Mouse (Mus musculus) forebrain, embryonic 13.5 days (tissue): Measurements from ENCODE around the gene Lyrm9. TPM values are rescaled to one million over a fixed set of nuclear protein-coding genes. Genes with fewer than 3 reads are reported as not detected.
"Not testable (repeated sequence)": the region's sequence is repeated elsewhere in the genome, so short reads cannot be mapped to it uniquely, and the experiment has no call there.

Experiments used
- ATAC-seq: fragments of 200-750 bp; cut with Nextera tagmentation; 2 replicates; pipeline ENCODE4 v1.8.0; 2017
- H3K27ac ChIP-seq: fragments of 300-500 bp; sonication (generic); 2 replicates; pipeline ENCODE4 v1.5.1; 2015; ENCODE audit warnings: inconsistent platforms, mild to moderate bottlenecking, moderate library complexity
- H3K27me3 ChIP-seq: fragments of 300-500 bp; sonication (generic); 2 replicates; pipeline ENCODE4 v1.6.1; 2015; ENCODE audit warnings: mild to moderate bottlenecking, inconsistent platforms
- H3K36me3 ChIP-seq: fragments of 300-500 bp; sonication (generic); 2 replicates; pipeline ENCODE4 v1.6.1; 2015; ENCODE audit warnings: mild to moderate bottlenecking, inconsistent platforms; ENCODE audit not compliant: poor library complexity, severe bottlenecking
- H3K4me1 ChIP-seq: fragments of 300-500 bp; sonication (generic); 2 replicates; pipeline ENCODE4 v1.6.1; 2015; ENCODE audit warnings: inconsistent platforms
- H3K4me2 ChIP-seq: fragments of 300-500 bp; sonication (generic); 2 replicates; pipeline ENCODE4 v1.6.1; 2015; ENCODE audit warnings: inconsistent platforms, mild to moderate bottlenecking, moderate library complexity
- H3K4me3 ChIP-seq: fragments of 300-500 bp; sonication (generic); 2 replicates; pipeline ENCODE4 v1.5.1; 2015; ENCODE audit warnings: mild to moderate bottlenecking, inconsistent platforms
- H3K9ac ChIP-seq: fragments of 300-500 bp; sonication (generic); 2 replicates; pipeline ENCODE4 v1.6.1; 2015; ENCODE audit warnings: mild to moderate bottlenecking, inconsistent platforms
- H3K9me3 ChIP-seq: fragments of 300-500 bp; sonication (generic); replicated peaks from 2 replicates; pipeline ENCODE4 v1.6.1; 2016; ENCODE audit warnings: inconsistent platforms
- WGBS: fragments of 180-500 bp; shearing (Covaris S2); methylation state at CpG from one replicate; pipeline ENCODE4 v1.1.7; 2015; 5-methylcytosine and 5-hydroxymethylcytosine counted together
- polyA plus RNA-seq: library from polyadenylated mRNA; unstranded; fragments of >200 nt; fragmentation: Nextera tagmentation; extraction: Ambion mirVana; gene quantifications from 2 replicates; pipeline ENCODE4 v1.2.1, GENCODE M21; 2015

Gene Lyrm9
- polyA plus RNA-seq, 1 experiment from 2014 or later: 25.2 TPM

GRCm38 (mm10) chr11:78863898-78864297 lies 37.5 kb downstream of the Lyrm9 start:
- Histone ChIP-seq H3K4me3 (no peak overlapping the region), H3K4me2 (no peak overlapping the region), H3K36me3 (no peaks in the 10 kb centered on the region), H3K9ac (no peak overlapping the region), H3K4me1 (no peaks in the 10 kb centered on the region), H3K27me3 (no peaks in the 10 kb centered on the region), H3K27ac (no peak overlapping the region), H3K9me3 (no peaks in the 10 kb centered on the region)
- 97% methylated on average over 4 of the region's 4 CpGs for WGBS
- ATAC-seq: no peak

- no peaks in the 10 kb centered on the region for H3K4me1 ChIP-seq
- no peak overlapping the region for H3K4me2 ChIP-seq
- no peak overlapping the region for H3K4me3 ChIP-seq
- H3K36me3 ChIP-seq: no peaks in the 10 kb centered on the region
- 81% methylated on average over 5 of the region's 5 CpGs for WGBS
- ATAC-seq: no peak
- H3K9me3 ChIP-seq: no peaks in the 10 kb centered on the region
- no peaks in the 10 kb centered on the region for H3K27me3 ChIP-seq
- H3K9ac ChIP-seq: no peak overlapping the region
- no peak overlapping the region for H3K27ac ChIP-seq
Observed at GRCm38 (mm10) chr11:78864567-78865278, 38.3 kb downstream of the Lyrm9 start.

GRCm38 (mm10) chr11:78865314-78865713 lies 38.9 kb downstream of the Lyrm9 start:
- Histone ChIP-seq H3K4me1 (no peaks in the 10 kb centered on the region), H3K9me3 (no peaks in the 10 kb centered on the region), H3K27me3 (no peaks in the 10 kb centered on the region), H3K9ac (no peak overlapping the region), H3K36me3 (no peaks in the 10 kb centered on the region), H3K4me2 (no peak overlapping the region), H3K4me3 (no peak overlapping the region), H3K27ac (no peak overlapping the region)
- no peak for ATAC-seq
- WGBS: 85% methylated on average over 2 of the region's 2 CpGs

GRCm38 (mm10) chr11:78866486-78866885 lies 40.1 kb downstream of the Lyrm9 start:
- no peak for ATAC-seq
- H3K4me1 ChIP-seq: no peaks in the 10 kb centered on the region
- H3K27me3 ChIP-seq: no peaks in the 10 kb centered on the region
- 81% methylated on average over 3 of the region's 3 CpGs for WGBS
- H3K9ac ChIP-seq: no peak overlapping the region
- H3K36me3 ChIP-seq: no peaks in the 10 kb centered on the region
- no peak overlapping the region for H3K4me3 ChIP-seq
- H3K4me2 ChIP-seq: no peak overlapping the region
- H3K27ac ChIP-seq: no peak overlapping the region
- no peaks in the 10 kb centered on the region for H3K9me3 ChIP-seq

DNA sequence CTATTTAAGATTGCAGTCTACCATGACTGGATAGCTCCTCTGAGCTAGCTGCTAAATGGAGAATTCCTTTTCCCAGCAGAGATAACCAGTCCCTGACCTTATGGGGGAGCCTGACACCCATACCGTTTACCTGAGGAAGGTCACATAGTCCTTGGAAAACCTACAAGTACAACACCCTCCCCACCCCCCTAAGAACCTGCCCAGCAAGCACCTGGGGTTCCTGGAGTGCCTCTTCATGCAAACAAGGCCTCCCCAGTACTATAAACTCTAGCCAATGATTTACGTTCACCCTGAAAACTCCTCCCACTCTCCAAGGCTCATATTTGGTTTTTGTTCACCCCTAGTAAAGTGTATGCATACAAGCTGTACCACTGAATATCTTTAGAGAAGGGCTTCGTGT lies 41.3 kb downstream of the Lyrm9 start:
- no peaks in the 10 kb centered on the region for H3K9me3 ChIP-seq
- WGBS: 84% methylated on average over 3 of the region's 3 CpGs
- H3K4me3 ChIP-seq: no peak overlapping the region
- H3K27ac ChIP-seq: no peak overlapping the region
- H3K27me3 ChIP-seq: no peaks in the 10 kb centered on the region
- no peaks in the 10 kb centered on the region for H3K4me1 ChIP-seq
- no peaks in the 10 kb centered on the region for H3K36me3 ChIP-seq
- no peak overlapping the region for H3K9ac ChIP-seq
- no peak for ATAC-seq
- no peak overlapping the region for H3K4me2 ChIP-seq

DNA sequence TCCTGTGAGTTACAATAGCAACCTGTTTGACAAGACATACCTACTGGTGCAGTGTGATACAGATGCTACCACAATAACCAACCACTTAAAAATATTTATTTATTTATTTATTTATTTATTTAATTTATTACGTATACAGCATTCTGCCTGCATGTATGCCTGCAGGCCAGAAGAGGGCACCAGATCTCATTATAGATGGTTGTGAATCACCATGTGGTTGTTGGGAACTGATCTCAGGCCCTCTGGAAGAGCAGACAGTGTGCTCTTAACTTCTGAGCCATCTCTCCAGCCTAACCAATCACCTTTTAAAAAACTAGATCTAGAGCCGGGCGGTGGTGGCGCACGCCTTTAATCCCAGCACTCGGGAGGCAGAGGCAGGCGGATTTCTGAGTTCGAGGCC lies 42.8 kb downstream of the Lyrm9 start:
- not testable (repeated sequence) for H3K27me3 ChIP-seq, H3K36me3 ChIP-seq, H3K4me2 ChIP-seq, ATAC-seq, H3K4me1 ChIP-seq, H3K9me3 ChIP-seq, H3K9ac ChIP-seq, H3K4me3 ChIP-seq, H3K27ac ChIP-seq
- WGBS: 96% methylated on average over 8 of the region's 8 CpGs

GRCm38 (mm10) chr11:78870891-78871290 lies 44.5 kb downstream of the Lyrm9 start:
- H3K27ac ChIP-seq: no peak overlapping the region
- no peak overlapping the region for H3K4me2 ChIP-seq
- ATAC-seq: no peak
- no peak overlapping the region for H3K4me3 ChIP-seq
- WGBS: 85% methylated on average over 4 of the region's 4 CpGs
- no peaks in the 10 kb centered on the region for H3K36me3 ChIP-seq
- no peaks in the 10 kb centered on the region for H3K27me3 ChIP-seq
- no peaks in the 10 kb centered on the region for H3K4me1 ChIP-seq
- no peaks in the 10 kb centered on the region for H3K9me3 ChIP-seq
- no peak overlapping the region for H3K9ac ChIP-seq

- WGBS: 68% methylated on average over 2 of the region's 2 CpGs
- no peaks in the 10 kb centered on the region for H3K36me3 ChIP-seq
- H3K4me3 ChIP-seq: no peak overlapping the region
- H3K9me3 ChIP-seq: no peaks in the 10 kb centered on the region
- no peak overlapping the region for H3K27ac ChIP-seq
- ATAC-seq: no peak
- H3K27me3 ChIP-seq: no peaks in the 10 kb centered on the region
- no peaks in the 10 kb centered on the region for H3K4me1 ChIP-seq
- no peak overlapping the region for H3K4me2 ChIP-seq
- no peak overlapping the region for H3K9ac ChIP-seq
Observed at GRCm38 (mm10) chr11:78872782-78873181, 46.4 kb downstream of the Lyrm9 start.

- H3K4me3 ChIP-seq: no peak overlapping the region
- no peak overlapping the region for H3K9ac ChIP-seq
- H3K27me3 ChIP-seq: no peaks in the 10 kb centered on the region
- H3K27ac ChIP-seq: no peak overlapping the region
- H3K36me3 ChIP-seq: no peaks in the 10 kb centered on the region
- H3K4me1 ChIP-seq: no peaks in the 10 kb centered on the region
- H3K9me3 ChIP-seq: no peaks in the 10 kb centered on the region
- no peak overlapping the region for H3K4me2 ChIP-seq
- 97% methylated on average over 3 of the region's 3 CpGs for WGBS
- ATAC-seq: no peak
Observed at GRCm38 (mm10) chr11:78879727-78880126, 53.3 kb downstream of the Lyrm9 start.

- peak; percentile 27; the same call in 1 of the 2 replicates for ATAC-seq
- Histone ChIP-seq H3K9ac (no peak overlapping the region), H3K4me1 (peaks cover 20% of the 10 kb centered on the region), H3K4me3 (no peak overlapping the region), H3K27me3 (no peaks in the 10 kb centered on the region), H3K4me2 (peak overlapping the region; percentile 32), H3K9me3 (no peaks in the 10 kb centered on the region), H3K27ac (peak overlapping the region; percentile 90), H3K36me3 (no peaks in the 10 kb centered on the region)
- 14% methylated on average over 1 of the region's 1 CpGs for WGBS
Observed at GRCm38 (mm10) chr11:78886693-78887092, 60.3 kb downstream of the Lyrm9 start.

GRCm38 (mm10) chr11:78887102-78887971 lies 61.0 kb downstream of the Lyrm9 start:
- no peak overlapping the region for H3K4me3 ChIP-seq
- peak overlapping the region; percentile 32 for H3K4me2 ChIP-seq
- H3K27ac ChIP-seq: peak overlapping the region; percentile 90
- no peaks in the 10 kb centered on the region for H3K36me3 ChIP-seq
- 16% methylated on average over 9 of the region's 9 CpGs for WGBS
- peak; percentile 89 for ATAC-seq
- no peak overlapping the region; the same call in 1 of the 2 replicates for H3K9ac ChIP-seq
- no peaks in the 10 kb centered on the region for H3K27me3 ChIP-seq
- H3K4me1 ChIP-seq: peaks cover 20% of the 10 kb centered on the region
- H3K9me3 ChIP-seq: no peaks in the 10 kb centered on the region

DNA sequence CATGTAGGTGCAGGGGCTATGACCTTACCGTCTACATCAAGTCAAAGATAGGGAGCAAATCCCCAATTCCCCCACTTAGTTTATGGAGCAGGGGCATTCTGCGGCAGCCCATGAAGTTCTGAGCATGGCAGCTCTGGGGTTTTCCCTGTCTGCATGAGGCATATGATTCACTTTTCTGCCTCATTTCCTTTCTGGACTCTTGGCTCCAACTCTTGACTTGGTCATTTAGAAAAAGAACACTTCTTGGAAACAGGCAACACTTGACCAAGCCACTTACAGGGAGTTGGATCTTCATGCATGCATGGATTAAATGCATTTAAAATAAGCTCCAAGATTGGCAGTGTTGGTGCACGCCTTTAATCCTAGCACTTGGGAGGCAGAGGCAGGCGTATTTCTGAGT lies 62.8 kb downstream of the Lyrm9 start:
- Histone ChIP-seq H3K27me3 (no peaks in the 10 kb centered on the region), H3K36me3 (no peaks in the 10 kb centered on the region), H3K9me3 (no peaks in the 10 kb centered on the region), H3K9ac (no peak overlapping the region), H3K4me3 (no peak overlapping the region), H3K4me2 (no peak overlapping the region), H3K4me1 (peaks cover 20% of the 10 kb centered on the region), H3K27ac (no peak overlapping the region)
- 94% methylated on average over 4 of the region's 4 CpGs for WGBS
- ATAC-seq: no peak
